Mouse (Mus musculus) WW6 (cell line): ENCODE results near the gene Olfr206.
"Not testable (repeated sequence)": the region's sequence is repeated elsewhere in the genome, so short reads cannot be mapped to it uniquely, and the experiment has no call there.

Experiments used
- DNase-seq: peaks from one replicate; pipeline ENCODE4 v3.0.0-alpha.2; 2013; ENCODE audit warnings: low read depth, low spot score

The Olfr206 gene

GRCm38 (mm10) chr16:59349146-59349545 is at the start of gene Olfr206:
Olfr206 (minus strand) TSS chr16:59349246.
- no peak for DNase-seq

- DNase-seq, result no peak
Measured at GRCm38 (mm10) chr16:59393300-59393699, 44.3 kb upstream of the Olfr206 start.

- no peak for DNase-seq
Measured at GRCm38 (mm10) chr16:59363893-59364292, 14.8 kb upstream of the Olfr206 start, which contains the start of gene Olfr209. Olfr209 (minus strand) TSS chr16:59363993.

- no peak for DNase-seq
Measured at GRCm38 (mm10) chr16:59331038-59331437, 18.0 kb downstream of the Olfr206 start, which contains the start of gene Olfr205. Olfr205 (minus strand) TSS chr16:59331138.

GRCm38 (mm10) chr16:59323262-59323661 is 25.8 kb downstream of the Olfr206 start:
- DNase-seq, result not testable (repeated sequence)

- DNase-seq, result no peak
Measured at GRCm38 (mm10) chr16:59318148-59318547, 30.9 kb downstream of the Olfr206 start, which contains the start of gene Olfr204. Olfr204 (minus strand) TSS chr16:59318248.

GRCm38 (mm10) chr16:59298581-59298980 is 50.5 kb downstream of the Olfr206 start, which contains the start of gene Olfr203:
Olfr203 (plus strand) TSS chr16:59298881.
- DNase-seq, result no peak
